Mouse (Mus musculus) lung, embryonic 14.5 days (tissue): ENCODE measurements around the gene Eif2ak4. TPM values are rescaled to one million over a fixed set of nuclear protein-coding genes. Genes with fewer than 3 reads are reported as not detected.
A peak's percentile ranks its signal among the peaks of the same experiment; 100 is the strongest.

Source experiments
- ATAC-seq: fragments of 200-750 bp; cut with Nextera tagmentation; 2 replicates; pipeline ENCODE4 v1.8.0; 2017; ENCODE audit warnings: mild to moderate bottlenecking, moderate TSS enrichment, moderate library complexity; ENCODE audit not compliant: insufficient read depth
- DNase-seq: peaks from one replicate; pipeline ENCODE4 v3.0.0-alpha.2; 2015
- H3K27ac ChIP-seq: fragments of 300-500 bp; sonication (generic); 2 replicates; pipeline ENCODE4 v1.5.1; 2014; ENCODE audit warnings: low read depth, mild to moderate bottlenecking, moderate library complexity
- H3K27me3 ChIP-seq: fragments of 300-500 bp; sonication (generic); 2 replicates; pipeline ENCODE4 v1.6.1; 2014; ENCODE audit warnings: low read length, control low read depth; ENCODE audit not compliant: insufficient read depth
- H3K36me3 ChIP-seq: fragments of 300-500 bp; sonication (generic); 2 replicates; pipeline ENCODE4 v1.6.1; 2014; ENCODE audit warnings: control low read depth; ENCODE audit not compliant: insufficient read depth
- H3K4me1 ChIP-seq: fragments of 300-500 bp; sonication (generic); 2 replicates; pipeline ENCODE4 v1.6.1; 2014; ENCODE audit warnings: antibody characterized with exemption, control low read depth; ENCODE audit not compliant: insufficient read depth
- H3K4me2 ChIP-seq: fragments of 300-500 bp; sonication (generic); 2 replicates; pipeline ENCODE4 v1.6.1; 2014; ENCODE audit warnings: mild to moderate bottlenecking
- H3K4me3 ChIP-seq: fragments of 300-500 bp; sonication (generic); 2 replicates; pipeline ENCODE4 v1.5.1; 2014; ENCODE audit warnings: low read depth, low read length
- H3K9ac ChIP-seq: fragments of 300-500 bp; sonication (generic); 2 replicates; pipeline ENCODE4 v1.6.1; 2014
- H3K9me3 ChIP-seq: fragments of 300-500 bp; sonication (generic); 2 replicates; pipeline ENCODE4 v1.6.1; 2016; ENCODE audit warnings: low read depth, low read length, control low read depth
- CTCF ChIP-seq: IDR thresholded peaks from 2 replicates; pipeline ENCODE4 v1.5.1; 2016; ENCODE audit warnings: antibody characterized with exemption, low read depth
- WGBS: fragments of 180-500 bp; shearing (Covaris S2); extraction: QIAGEN DNeasy Blood & Tissue Kit; methylation state at CpG from one replicate; pipeline ENCODE4 v1.1.7; 2014; 5-methylcytosine and 5-hydroxymethylcytosine counted together
- polyA plus RNA-seq: library from polyadenylated mRNA; unstranded; fragments of >200 nt; fragmentation: Nextera tagmentation; extraction: Ambion mirVana; gene quantifications from 2 replicates; pipeline ENCODE4 v1.2.1, GENCODE M21; 2014

The Eif2ak4 gene
- polyA plus RNA-seq: 14.5 and 15.4 TPM in 2 replicates

- Histone ChIP-seq H3K4me3 (peak within 1 kb of the TSS; percentile 73), H3K4me2 (peak within 1 kb of the TSS; percentile 83), H3K27me3 (no peaks in the 10 kb centered on the region), H3K36me3 (no peaks in the 10 kb centered on the region), H3K4me1 (peaks cover 5% of the 10 kb centered on the region; the same call in 1 of the 2 replicates), H3K9me3 (no peaks in the 10 kb centered on the region), H3K9ac (peak within 1 kb of the TSS; percentile 89), H3K27ac (peak within 1 kb of the TSS; percentile 95)
- peak; percentile 100 for DNase-seq
- TF ChIP-seq CTCF: no peak
- ATAC-seq: peak; percentile 98
- WGBS: 1% methylated on average over 61 of the region's 61 CpGs
Observed at GRCm38 (mm10) chr2:118388341-118389335, at the start of gene Eif2ak4. TSS of gene Eif2ak4 (plus strand) at chr2:118388618.

- TF ChIP-seq CTCF: no peak
- Histone ChIP-seq H3K4me1 (no peaks in the 10 kb centered on the region), H3K36me3 (no peaks in the 10 kb centered on the region), H3K27ac (no peak overlapping the region), H3K9me3 (no peaks in the 10 kb centered on the region), H3K4me3 (no peak overlapping the region), H3K27me3 (no peaks in the 10 kb centered on the region), H3K4me2 (no peak overlapping the region), H3K9ac (no peak overlapping the region)
- ATAC-seq: no peak
- 74% methylated on average over 7 of the region's 7 CpGs for WGBS
- DNase-seq: no peak
Observed at GRCm38 (mm10) chr2:118341295-118341694, 47.1 kb upstream of the Eif2ak4 start.

GRCm38 (mm10) chr2:118343897-118344296, 44.5 kb upstream of the Eif2ak4 start:
- H3K9me3 ChIP-seq: no peaks in the 10 kb centered on the region
- no peak overlapping the region for H3K27ac ChIP-seq
- H3K9ac ChIP-seq: no peak overlapping the region
- H3K27me3 ChIP-seq: no peaks in the 10 kb centered on the region
- H3K4me2 ChIP-seq: no peak overlapping the region
- DNase-seq (no peak), ATAC-seq (no peak)
- no peak for TF ChIP-seq CTCF
- H3K4me3 ChIP-seq: no peak overlapping the region
- no peaks in the 10 kb centered on the region for H3K4me1 ChIP-seq
- no peaks in the 10 kb centered on the region for H3K36me3 ChIP-seq
- 66% methylated on average over 3 of the region's 3 CpGs for WGBS

GRCm38 (mm10) chr2:118345535-118345934, 42.9 kb upstream of the Eif2ak4 start:
- no peak for TF ChIP-seq CTCF
- Histone ChIP-seq H3K4me2 (no peak overlapping the region), H3K27ac (no peak overlapping the region), H3K4me3 (no peak overlapping the region), H3K36me3 (no peaks in the 10 kb centered on the region), H3K9ac (no peak overlapping the region), H3K27me3 (no peaks in the 10 kb centered on the region), H3K4me1 (no peaks in the 10 kb centered on the region), H3K9me3 (no peaks in the 10 kb centered on the region)
- ATAC-seq: no peak
- 51% methylated on average over 1 of the region's 1 CpGs for WGBS
- DNase-seq: no peak

- Histone ChIP-seq H3K9me3 (no peaks in the 10 kb centered on the region), H3K27me3 (no peaks in the 10 kb centered on the region), H3K4me3 (no peak overlapping the region), H3K9ac (no peak overlapping the region), H3K36me3 (no peaks in the 10 kb centered on the region), H3K4me1 (no peaks in the 10 kb centered on the region), H3K4me2 (no peak overlapping the region), H3K27ac (no peak overlapping the region)
- 42% methylated on average over 4 of the region's 4 CpGs for WGBS
- ATAC-seq (no peak), DNase-seq (no peak)
- TF ChIP-seq CTCF: no peak
Observed at GRCm38 (mm10) chr2:118353498-118353897, 34.9 kb upstream of the Eif2ak4 start.

GRCm38 (mm10) chr2:118353916-118354403, 34.5 kb upstream of the Eif2ak4 start:
- H3K4me3 ChIP-seq: no peak overlapping the region
- H3K36me3 ChIP-seq: no peaks in the 10 kb centered on the region
- no peak for TF ChIP-seq CTCF
- no peak overlapping the region for H3K9ac ChIP-seq
- no peak overlapping the region for H3K4me2 ChIP-seq
- H3K9me3 ChIP-seq: no peaks in the 10 kb centered on the region
- no peak for ATAC-seq
- no peak overlapping the region for H3K27ac ChIP-seq
- 60% methylated on average over 4 of the region's 4 CpGs for WGBS
- H3K4me1 ChIP-seq: no peaks in the 10 kb centered on the region
- DNase-seq: peak; percentile 40
- H3K27me3 ChIP-seq: no peaks in the 10 kb centered on the region

- Histone ChIP-seq H3K27ac (no peak overlapping the region), H3K4me1 (no peaks in the 10 kb centered on the region), H3K9me3 (no peaks in the 10 kb centered on the region), H3K4me2 (no peak overlapping the region), H3K9ac (no peak overlapping the region), H3K4me3 (no peak overlapping the region), H3K27me3 (no peaks in the 10 kb centered on the region), H3K36me3 (no peaks in the 10 kb centered on the region)
- ATAC-seq (no peak), DNase-seq (no peak)
- TF ChIP-seq CTCF: no peak
- 68% methylated on average over 6 of the region's 6 CpGs for WGBS
Observed at GRCm38 (mm10) chr2:118355138-118355719, 33.2 kb upstream of the Eif2ak4 start.
